Mouse (Mus musculus) heart, adult 8-10 months (tissue): ENCODE data around the gene Ap3b1. TPM values are rescaled to one million over a fixed set of nuclear protein-coding genes. Genes with fewer than 3 reads are reported as not detected.
"Not testable (repeated sequence)": the region's sequence is repeated elsewhere in the genome, so short reads cannot be mapped to it uniquely, and the experiment has no call there.

ENCODE experiments used
- DNase-seq: peaks from one replicate; pipeline ENCODE4 v3.0.0; 2022; ENCODE audit warnings: low spot score
- total RNA-seq, 4 experiments: library from RNA; stranded (reverse); gene quantifications; 2 replicates each; pipeline ENCODE4 v1.2.4; 2022

Ap3b1 gene
- 10 to 100 TPM; 24.8 to 30.2 (median 27.5) TPM for total RNA-seq

GRCm38 (mm10) chr13:94358401-94359265, at the start of gene Ap3b1:
Ap3b1 (plus strand) TSS chr13:94358960.
- peak; percentile 85 for DNase-seq

- DNase-seq: not testable (repeated sequence)
Observed at GRCm38 (mm10) chr13:94312812-94313211, 45.9 kb upstream of the Ap3b1 start.

DNA sequence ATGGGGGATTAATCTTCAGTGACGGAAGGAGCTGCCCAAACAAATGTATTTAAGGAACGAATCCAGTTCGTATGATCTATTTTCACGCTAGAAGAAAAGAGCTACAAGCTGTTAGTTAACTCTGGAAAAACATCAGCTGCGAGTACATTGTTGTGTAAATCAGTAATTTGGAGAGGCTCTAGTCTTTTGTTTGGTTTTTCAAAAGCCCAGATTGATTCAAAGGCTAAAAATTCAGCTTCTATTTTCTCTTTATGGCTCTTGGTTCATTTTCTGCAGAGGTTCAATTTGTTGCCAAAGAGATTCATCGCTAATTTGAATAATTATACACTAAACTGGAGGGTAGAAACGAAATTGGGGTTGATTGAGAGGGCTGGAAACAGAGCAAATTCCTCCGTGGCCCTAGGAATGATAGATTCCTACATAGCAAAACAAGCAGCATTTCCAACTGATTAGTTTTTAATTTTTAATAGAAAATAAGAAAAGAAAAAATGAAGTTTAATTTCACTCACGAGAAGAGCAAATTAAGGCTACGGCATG, 41.7 kb upstream of the Ap3b1 start:
- no peak for DNase-seq

DNA sequence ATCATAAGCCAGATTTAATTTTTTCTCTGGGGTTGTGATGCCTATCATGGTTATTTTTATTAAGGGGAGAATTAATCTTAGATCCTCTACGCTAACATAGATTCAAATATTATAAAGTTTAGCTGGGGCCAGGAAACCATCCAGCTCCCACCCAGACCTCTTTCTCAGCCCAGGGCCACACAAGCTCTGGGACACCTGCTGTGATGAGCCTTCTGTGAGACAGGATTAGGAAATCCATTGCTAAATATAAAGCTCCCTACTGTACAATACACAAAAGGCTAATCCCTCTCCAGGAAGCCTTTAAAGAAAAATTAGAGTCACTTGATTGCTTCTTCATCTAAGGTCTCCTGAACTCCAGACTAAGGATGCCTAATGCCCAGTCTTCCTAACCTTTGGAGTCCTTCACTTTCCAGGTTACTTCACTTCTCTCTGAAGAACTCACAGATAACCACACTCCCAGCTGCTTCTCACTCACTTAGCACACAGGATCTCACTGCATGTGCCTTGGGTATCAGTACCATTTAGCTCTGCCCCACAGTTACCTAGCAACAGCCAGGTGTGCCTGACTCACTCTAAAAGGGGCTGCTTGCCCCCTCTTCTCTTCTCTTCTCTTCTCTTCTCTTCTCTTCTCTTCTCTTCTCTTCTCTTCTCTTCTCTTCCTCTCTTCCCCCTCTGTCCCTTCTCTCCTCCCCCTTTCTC, 37.5 kb upstream of the Ap3b1 start:
- no peak for DNase-seq

GRCm38 (mm10) chr13:94322475-94322874, 36.3 kb upstream of the Ap3b1 start:
- no peak for DNase-seq

- DNase-seq: no peak
Observed at GRCm38 (mm10) chr13:94328063-94328462, 30.7 kb upstream of the Ap3b1 start.

DNA sequence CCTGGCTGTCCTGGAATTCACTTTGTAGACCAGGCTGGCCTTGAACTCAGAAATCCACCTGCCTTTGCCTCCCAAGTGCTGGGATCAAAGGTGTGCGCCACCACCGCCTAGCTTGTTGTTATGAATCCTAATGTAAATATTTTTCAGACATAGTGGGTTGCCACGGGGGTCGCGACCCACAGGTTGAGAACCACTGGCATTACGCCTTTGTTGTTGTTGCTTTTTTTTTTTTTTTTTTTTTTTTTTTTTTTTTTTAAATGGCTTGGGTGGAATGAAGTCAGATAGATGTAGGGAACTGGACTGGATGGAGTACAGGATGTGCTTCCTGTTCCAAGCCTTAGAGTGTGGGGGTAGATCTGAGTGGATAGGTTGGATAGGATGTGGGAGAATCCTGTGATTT, 29.8 kb upstream of the Ap3b1 start:
- not testable (repeated sequence) for DNase-seq

GRCm38 (mm10) chr13:94330392-94330979, 28.3 kb upstream of the Ap3b1 start:
- no peak for DNase-seq

DNA sequence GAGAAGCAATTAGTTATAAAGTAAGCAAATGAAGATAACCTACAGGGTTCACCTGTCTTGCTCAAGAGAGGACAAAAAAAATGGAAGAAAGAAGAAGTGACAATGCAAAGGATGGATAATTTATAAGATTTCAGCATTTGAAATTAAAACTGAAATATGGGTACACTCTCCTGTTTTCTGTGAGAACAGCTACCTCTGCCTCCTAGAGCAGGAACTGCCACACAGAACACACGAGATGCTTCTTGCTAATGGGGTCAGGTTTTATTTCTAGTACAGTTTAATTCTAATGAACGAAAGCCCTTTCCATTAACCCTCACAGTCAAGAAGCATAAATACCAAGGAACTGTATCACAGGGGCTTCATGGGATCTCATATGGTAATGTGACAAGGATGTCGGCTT, 20.4 kb upstream of the Ap3b1 start:
- no peak for DNase-seq

DNA sequence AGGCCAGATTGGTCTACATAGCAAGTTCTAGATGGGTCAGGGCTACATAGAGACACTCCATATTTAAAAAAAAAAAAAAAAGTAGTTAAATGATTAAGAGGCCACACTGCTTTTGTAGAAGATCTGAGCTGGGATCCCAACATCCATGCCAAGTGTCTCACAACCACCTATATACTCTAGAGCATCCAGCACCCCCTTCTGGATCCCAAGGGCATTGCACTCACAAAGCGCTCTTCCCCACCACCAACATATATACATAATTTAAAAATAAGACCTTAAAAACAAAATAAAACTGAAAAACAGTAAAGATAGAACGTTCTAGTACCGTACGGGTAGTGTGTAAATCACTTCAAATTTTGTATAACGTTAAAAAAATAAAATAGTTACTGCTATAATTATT, 15.6 kb upstream of the Ap3b1 start:
- DNase-seq: no peak

DNA sequence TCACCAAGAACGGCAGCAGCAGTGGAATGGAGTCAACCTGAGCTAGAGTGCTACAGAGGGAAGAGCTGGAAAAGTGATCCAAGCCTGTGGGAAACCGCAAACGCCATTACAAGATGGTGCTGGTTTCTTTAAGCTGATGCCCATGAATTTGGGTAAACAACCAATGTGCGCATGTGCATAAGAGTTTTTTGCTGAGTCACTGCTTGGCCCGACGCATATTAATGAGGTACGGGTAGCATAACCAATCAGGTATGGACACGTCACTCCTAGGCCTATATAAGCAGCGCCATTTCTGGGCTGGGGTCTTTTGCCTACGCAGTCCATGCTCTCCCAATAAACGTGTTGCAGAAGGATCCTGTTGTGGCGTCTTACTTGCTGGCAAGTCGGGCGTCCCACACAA, 14.2 kb upstream of the Ap3b1 start:
- not testable (repeated sequence) for DNase-seq

DNA sequence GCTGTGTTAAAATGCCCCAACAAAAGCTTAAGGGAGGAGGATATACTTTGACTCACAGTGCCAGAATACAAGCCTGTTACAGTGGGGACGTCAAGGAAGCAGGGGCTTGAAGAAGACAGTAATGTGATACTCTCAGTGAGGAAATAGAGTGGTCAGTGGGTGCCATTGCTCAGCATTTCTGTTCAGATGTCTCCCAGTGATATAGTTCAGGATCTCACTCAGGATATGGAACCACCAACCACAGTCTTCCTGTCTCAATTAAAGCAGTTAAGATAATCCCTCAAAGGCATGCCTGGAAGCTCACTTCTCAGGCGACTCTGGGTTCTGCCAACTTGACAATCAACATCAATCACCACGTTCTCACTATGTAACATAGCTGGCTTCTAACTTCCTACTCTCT, 4.2 kb upstream of the Ap3b1 start:
- DNase-seq: no peak

- DNase-seq: no peak
Observed at GRCm38 (mm10) chr13:94358101-94358400, 709 bp upstream of the Ap3b1 start.

- no peak for DNase-seq
Observed at GRCm38 (mm10) chr13:94359282-94359920, 641 bp downstream of the Ap3b1 start.

GRCm38 (mm10) chr13:94361013-94361580, 2.3 kb downstream of the Ap3b1 start:
- DNase-seq: not testable (repeated sequence)

DNA sequence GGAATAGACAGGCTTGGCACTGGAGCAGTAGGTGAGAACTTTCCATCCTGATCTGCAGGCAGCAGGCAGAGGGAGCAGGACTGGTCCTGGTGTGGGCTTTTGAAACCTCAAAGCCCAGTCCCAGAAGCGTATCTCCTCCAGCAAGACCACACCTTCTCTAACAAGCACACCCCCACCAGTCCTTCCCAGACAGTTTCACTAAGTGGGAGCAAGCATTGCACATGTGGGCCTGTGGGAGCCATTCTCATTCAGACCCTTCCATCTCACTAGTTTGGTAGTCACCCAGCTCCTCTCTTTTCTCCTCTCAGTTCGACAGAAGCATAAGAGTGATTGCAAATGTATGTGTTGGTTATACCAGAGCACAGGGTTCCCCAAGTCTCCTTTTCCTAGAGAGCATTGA, 5.6 kb downstream of the Ap3b1 start:
- no peak for DNase-seq

- no peak for DNase-seq
Observed at GRCm38 (mm10) chr13:94365108-94365907, 6.5 kb downstream of the Ap3b1 start.

GRCm38 (mm10) chr13:94367869-94368268, 9.1 kb downstream of the Ap3b1 start:
- DNase-seq: no peak

- no peak for DNase-seq
Observed at GRCm38 (mm10) chr13:94370521-94370920, 11.8 kb downstream of the Ap3b1 start.

GRCm38 (mm10) chr13:94372066-94372465, 13.3 kb downstream of the Ap3b1 start:
- no peak for DNase-seq

DNA sequence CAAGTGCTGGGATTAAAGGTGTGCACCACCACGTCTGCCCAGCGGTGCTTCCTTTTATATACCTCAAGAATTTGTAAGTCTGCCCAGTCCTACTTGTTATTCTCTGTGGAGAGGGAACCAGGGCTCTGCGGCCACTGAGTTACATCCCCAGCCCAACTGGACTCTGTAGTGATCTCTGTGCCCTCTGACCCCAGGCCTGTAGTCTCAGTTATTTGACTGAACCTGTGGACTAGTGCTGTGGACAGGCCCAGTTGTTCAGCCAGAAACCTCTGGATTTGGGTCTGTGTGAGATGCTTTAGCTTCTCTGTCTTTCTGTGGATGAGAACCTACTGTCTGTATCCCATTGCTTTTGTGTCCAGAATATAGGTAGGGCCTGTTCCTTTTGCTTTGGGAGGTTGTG, 15.4 kb downstream of the Ap3b1 start:
- no peak for DNase-seq
